Mouse (Mus musculus): ENCODE data around the gene Mrm2.

Mrm2 gene

GRCm38 (mm10) chr5:140339836-140340235, 8.1 kb upstream of the Mrm2 start:
- DNase-seq = no peak

DNA sequence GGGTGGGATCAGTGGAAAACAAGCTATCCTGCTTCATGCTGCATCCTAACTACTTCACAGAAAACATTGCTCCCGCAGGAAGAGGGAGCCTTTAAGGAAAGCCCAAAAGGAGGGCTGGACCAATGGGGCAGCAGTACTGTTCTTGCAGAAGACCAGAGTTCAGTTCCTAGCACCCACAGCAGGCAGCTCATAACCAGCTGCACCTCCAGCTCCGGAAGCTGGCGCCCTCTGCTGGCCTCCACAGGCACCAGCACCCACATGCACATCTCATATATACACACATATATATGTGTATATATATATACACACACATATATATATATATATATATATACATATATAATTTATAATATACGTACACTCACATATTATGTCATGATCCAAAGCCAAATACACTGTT, 7.1 kb upstream of the Mrm2 start:
- no peak for DNase-seq

DNA sequence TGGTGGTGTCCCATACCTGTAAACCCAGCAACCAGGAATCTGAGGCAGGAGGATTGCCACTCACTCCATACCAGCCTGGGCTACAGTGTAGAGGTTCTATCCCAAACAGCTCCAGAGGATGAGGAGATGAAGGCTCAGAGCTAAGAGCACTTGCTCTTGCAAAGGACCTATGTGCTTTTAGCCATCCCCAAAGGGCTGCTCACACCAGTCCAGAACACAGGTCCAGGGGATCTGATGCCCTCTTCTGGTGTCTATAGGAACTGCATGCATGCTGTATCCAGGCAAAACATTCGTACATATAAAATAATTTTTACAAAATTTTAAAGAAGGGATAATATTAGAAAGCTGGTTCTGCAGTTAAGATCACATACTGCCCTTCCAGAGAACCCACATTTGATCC, 5.0 kb upstream of the Mrm2 start:
- no peak for DNase-seq

DNA sequence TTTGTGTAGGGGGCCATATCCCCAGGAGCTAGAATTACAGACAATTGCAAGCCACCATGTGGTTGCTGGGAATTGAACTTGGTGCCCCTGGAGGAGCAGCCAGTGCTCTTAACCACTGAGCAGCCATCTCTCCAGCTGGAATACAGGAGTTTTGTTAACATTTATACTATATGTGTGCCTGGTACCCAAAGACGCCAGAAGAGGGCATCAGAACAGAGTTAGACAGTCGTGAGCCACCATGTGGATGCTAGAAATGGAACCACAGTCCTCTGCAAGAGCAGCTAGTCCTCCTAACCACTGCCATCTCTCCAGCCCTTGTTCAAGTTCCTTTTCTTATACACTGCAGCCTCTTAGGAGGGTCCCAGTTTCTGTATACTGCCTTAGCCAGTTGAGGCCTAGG, 1.9 kb upstream of the Mrm2 start:
- no peak for DNase-seq

GRCm38 (mm10) chr5:140332519-140332918, 821 bp upstream of the Mrm2 start:
- DNase-seq = no peak

- no peak for DNase-seq
Observed at GRCm38 (mm10) chr5:140324058-140324457, 7.6 kb downstream of the Mrm2 start.

DNA sequence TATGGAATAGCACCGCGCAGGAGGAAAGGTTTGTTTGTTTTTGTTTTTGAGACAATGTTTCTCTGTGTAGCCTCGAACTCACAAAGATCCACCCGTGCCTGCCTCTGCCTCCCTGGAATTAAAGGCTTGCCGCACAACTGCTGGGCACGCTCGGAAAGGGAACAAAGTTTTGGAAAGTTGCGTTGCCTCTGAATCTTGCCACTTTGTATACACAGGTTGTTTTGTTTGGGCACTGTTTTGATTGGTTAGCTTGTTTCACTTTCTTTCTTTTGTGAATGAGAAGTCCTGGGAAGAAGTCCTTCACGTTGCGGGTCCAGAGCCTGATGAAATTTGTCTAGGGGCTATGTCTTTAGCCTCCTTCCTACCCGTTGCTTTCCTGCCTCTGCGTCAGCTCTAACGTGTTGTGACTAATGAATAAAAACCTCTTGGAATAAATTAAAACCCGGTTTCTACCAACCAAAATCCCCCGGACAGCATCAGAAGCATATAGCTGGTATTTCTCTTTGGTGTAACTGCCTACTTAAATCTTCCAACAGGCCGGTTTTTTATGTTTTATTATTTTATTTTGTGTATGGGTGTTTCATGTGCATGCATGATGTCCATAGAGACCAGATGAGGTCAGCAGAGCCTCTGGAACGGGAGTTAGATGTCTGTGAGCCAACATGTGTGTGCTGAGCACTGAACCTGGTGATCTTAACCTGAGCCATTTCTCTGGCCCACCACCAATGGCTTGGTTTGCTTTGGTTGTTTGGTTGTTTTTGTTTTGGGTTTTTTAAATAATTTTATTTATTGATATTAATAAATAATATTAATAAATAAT, 9.7 kb downstream of the Mrm2 start:
- no peak for DNase-seq

DNA sequence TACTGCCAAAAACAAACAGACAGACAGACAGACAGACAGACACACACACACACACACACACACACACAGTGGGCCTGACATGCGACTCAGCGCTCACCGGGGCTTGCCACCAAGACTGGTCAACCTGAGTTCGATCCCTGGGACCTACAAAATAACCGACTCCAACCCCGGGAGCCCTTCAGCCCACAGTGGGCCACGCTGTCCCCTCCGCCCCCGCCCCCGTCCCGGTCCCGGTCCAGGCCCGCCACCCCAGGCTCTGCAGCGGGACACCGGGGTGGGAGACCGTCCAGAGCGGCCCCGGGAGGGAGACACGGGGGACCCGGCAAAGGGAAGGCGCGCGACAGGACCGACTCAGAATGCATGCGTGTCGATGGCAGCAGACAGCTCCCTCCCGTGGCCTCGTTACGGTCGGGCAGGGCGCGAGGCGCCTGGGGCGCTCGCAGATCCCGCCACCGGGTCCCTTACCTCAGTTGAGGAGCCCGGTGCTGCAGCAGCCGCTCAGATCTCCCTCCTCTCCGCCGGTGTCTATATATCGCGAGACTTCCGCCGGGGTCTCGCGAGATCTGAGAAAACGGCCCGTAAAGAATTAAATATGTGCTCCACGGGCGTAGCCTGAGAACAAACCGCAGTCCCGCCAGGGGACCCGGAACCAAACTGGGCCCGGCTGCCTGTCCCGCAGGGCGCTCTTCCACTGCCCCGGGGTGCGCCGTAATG, 10.5 kb downstream of the Mrm2 start, which contains the start of the genes Mad1l1 and Nudt1:
Gene Mad1l1, minus strand, starts transcription at position 511 of the 714 bp plus-strand sequence.
Gene Nudt1, plus strand, starts transcription at position 615 of the 714 bp plus-strand sequence.
- DNase-seq = peak; percentile 94

GRCm38 (mm10) chr5:140316716-140317115, 15.0 kb downstream of the Mrm2 start:
- DNase-seq = no peak

DNA sequence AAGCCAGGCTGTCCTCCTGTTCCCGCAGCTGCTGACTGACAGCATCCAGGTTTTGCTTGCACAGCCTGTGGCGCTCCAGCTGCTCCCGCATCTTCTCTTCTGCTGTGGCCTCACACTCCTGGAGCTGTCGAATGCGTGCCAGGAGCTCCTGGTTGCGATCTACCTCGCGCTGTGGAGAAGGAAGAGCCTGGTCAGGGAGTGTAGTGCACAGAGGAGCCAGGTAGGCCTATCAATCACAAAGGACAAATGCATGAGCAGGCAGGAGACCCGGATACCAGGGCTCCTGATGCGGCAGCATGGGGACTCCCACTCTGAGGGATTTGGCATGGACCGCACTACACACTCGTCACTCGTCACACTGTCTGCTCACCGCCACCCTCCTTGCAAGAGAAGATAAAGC, 24.1 kb downstream of the Mrm2 start:
- no peak for DNase-seq

DNA sequence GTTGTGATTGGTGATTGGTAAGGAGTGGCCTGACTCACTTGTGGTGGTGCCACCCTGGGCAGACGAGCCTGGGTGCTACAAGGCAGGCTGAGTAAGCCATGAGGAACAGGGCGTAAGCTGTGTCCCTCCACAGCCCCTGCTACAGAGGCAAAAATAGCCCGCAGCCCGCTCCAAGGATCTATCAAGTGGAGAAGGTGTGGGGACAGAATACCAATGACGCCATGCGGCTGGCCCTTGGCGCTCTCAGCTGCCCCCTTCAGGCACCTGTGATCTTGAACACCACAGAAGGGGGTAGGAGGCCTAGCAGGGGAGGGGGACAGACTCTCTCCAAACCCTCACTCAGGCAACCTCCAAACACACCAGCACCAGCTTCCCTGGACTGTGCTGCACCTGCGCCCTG, 25.7 kb downstream of the Mrm2 start:
- no peak for DNase-seq

DNA sequence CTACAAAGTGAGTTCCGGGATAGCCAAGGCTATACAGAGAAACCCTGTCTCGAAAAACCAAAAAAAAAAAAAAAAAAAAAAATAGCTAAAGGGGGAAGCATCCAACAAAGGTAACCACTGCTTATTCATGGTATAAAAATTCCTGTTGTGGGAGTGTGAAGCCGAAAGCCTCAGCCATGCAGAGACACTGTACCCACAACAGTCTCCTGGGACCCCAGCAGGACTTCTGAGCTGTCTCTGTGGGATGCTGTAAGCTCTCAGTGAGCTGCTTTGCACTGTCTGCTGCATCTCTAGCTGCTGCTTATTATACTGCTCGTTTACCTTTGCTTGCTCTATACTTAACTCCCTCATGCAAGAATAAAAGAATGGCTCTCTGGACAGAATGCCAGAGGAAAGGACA, 33.4 kb downstream of the Mrm2 start:
- DNase-seq = no peak

DNA sequence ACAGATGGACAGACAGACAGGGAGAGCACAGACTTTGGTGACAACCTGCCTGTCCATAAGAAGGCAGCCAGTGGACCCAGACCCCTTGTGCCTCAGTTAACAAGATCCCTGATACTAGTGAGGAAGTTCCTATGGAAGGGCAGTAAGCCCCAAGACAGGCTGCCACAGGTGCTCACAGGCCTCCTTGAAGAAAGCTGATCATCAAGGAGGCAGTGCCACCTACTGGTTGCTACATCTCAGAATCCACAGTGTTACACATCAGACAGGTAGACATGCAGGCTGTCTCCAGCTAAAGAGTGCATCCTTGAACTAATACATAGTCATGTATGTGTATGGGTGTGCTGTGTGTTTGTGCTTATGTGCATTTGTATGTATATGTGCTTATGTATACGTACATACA, 39.5 kb downstream of the Mrm2 start:
- peak; percentile 57 for DNase-seq

GRCm38 (mm10) chr5:140289161-140289560, 42.5 kb downstream of the Mrm2 start:
- no peak for DNase-seq

DNA sequence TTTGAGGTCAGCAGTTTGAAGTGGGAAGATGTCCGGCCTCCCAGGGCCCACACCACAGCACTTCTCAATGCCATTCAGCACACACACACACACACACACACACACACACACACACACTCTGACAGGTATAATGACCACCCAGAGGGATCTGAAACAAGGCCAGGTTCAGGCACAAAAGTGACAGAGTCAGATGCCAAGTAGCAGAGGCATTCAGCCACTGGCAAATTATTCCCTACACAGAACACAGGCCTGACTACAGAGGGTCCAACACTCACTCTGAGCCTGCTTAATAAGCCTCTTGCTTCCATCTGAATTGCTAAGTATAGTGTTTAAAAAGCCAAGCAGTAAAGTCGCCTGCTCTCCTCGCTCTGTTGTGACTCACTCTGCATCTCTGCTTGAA, 43.4 kb downstream of the Mrm2 start:
- no peak for DNase-seq

GRCm38 (mm10) chr5:140284761-140285160, 46.9 kb downstream of the Mrm2 start:
- no peak for DNase-seq

GRCm38 (mm10) chr5:140284011-140284410, 47.7 kb downstream of the Mrm2 start:
- DNase-seq = no peak

GRCm38 (mm10) chr5:140282900-140283299, 48.8 kb downstream of the Mrm2 start:
- DNase-seq = no peak

- peak; percentile 45 for DNase-seq
Observed at GRCm38 (mm10) chr5:140282376-140282775, 49.3 kb downstream of the Mrm2 start.

GRCm38 (mm10) chr5:140280205-140280604, 51.5 kb downstream of the Mrm2 start:
- no peak for DNase-seq
